Mouse (Mus musculus) MEL (cell line): ENCODE measurements around the gene Urad.

Experiments
- CHD2 ChIP-seq: IDR thresholded peaks from 2 replicates; pipeline ENCODE4 v1.6.1; 2011; ENCODE audit warnings: low read length, improper control_type of control experiment
- CTCF ChIP-seq, 3 experiments: IDR thresholded peaks in 2 of 3; conservative IDR thresholded peaks in 1 of 3; 2 replicates each; pipeline ENCODE4 v1.5.1; 2011 to 2012; ENCODE audit warnings: low read length in 3 of 3, low read depth in 2 of 3, mild to moderate bottlenecking in 2 of 3, improper control_type of control experiment in 1 of 3, inconsistent platforms in 1 of 3, mixed read lengths in 1 of 3, moderate library complexity in 1 of 3; ENCODE audit not compliant: control insufficient read depth in 1 of 3, insufficient read depth in 1 of 3, poor library complexity in 1 of 3, severe bottlenecking in 1 of 3
- ELF1 ChIP-seq: IDR thresholded peaks from 2 replicates; pipeline ENCODE4 v1.6.1; 2014; ENCODE audit warnings: low read depth, mild to moderate bottlenecking, inconsistent platforms, low read length, improper control_type of control experiment, moderate library complexity
- KAT2A ChIP-seq: conservative IDR thresholded peaks from 2 replicates; pipeline ENCODE4 v1.6.1; 2012; ENCODE audit warnings: low read depth, low read length, improper control_type of control experiment, inconsistent platforms
- MYC ChIP-seq: IDR thresholded peaks from 2 replicates; pipeline ENCODE4 v1.6.1; 2011; ENCODE audit warnings: low read depth, mild to moderate bottlenecking, low read length, improper control_type of control experiment, moderate library complexity
- NELFE ChIP-seq: IDR thresholded peaks from 2 replicates; pipeline ENCODE4 v1.6.1; 2011; ENCODE audit warnings: low read depth, low read length, improper control_type of control experiment
- POLR2A ChIP-seq, 2 experiments: IDR thresholded peaks; 2 replicates each; pipeline ENCODE4 v1.6.1; 2011 to 2012; ENCODE audit warnings: low read length in 2 of 2, mild to moderate bottlenecking in 2 of 2, control low read depth in 1 of 2, improper control_type of control experiment in 1 of 2, low read depth in 1 of 2, moderate library complexity in 1 of 2; ENCODE audit not compliant: control insufficient read depth in 1 of 2, insufficient read depth in 1 of 2, poor library complexity in 1 of 2
- SIN3A ChIP-seq: IDR thresholded peaks from 2 replicates; pipeline ENCODE4 v1.6.1; 2012; ENCODE audit warnings: low read length, improper control_type of control experiment, inconsistent platforms
- SMC3 ChIP-seq: IDR thresholded peaks from 2 replicates; pipeline ENCODE4 v1.6.1; 2011; ENCODE audit warnings: low read depth, low read length, improper control_type of control experiment
- TCF12 ChIP-seq: IDR thresholded peaks from 2 replicates; pipeline ENCODE4 v1.6.1; 2014; ENCODE audit warnings: low read depth, mild to moderate bottlenecking, inconsistent platforms, low read length, improper control_type of control experiment, moderate library complexity
- ZC3H11A ChIP-seq: IDR thresholded peaks from 2 replicates; pipeline ENCODE4 v1.6.1; 2012; ENCODE audit warnings: low read depth, mild to moderate bottlenecking, inconsistent platforms, low read length, improper control_type of control experiment
- ZNF384 ChIP-seq: IDR thresholded peaks from 2 replicates; pipeline ENCODE4 v1.6.1; 2012; ENCODE audit warnings: low read depth, mild to moderate bottlenecking, inconsistent platforms, low read length, improper control_type of control experiment

GRCm38 (mm10) chr5:147291764-147292505 is 30.3 kb downstream of the Urad start:
- TF ChIP-seq SMC3 (0 out of 2 replicates have a peak, but pooled peaks have one; percentile 19), ZNF384 (no peak), MYC (no peak), CTCF (IDR thresholded peaks at IDR 0.05 in 2 of 3, conservative IDR thresholded peaks at IDR 0.05 in 1 of 3; ENCODE audit: control insufficient read depth in 1 of 3, insufficient read depth in 1 of 3, low read depth in 2 of 3, low read length in 3 of 3, poor library complexity in 1 of 3, severe bottlenecking in 1 of 3) (peak in 2 of 3 experiments; percentile 54 to 55; a peak in 5 of 6 replicates), CHD2 (no peak), POLR2A (IDR thresholded peaks at IDR 0.05; ENCODE audit: control insufficient read depth in 1 of 2, insufficient read depth in 1 of 2, low read depth in 1 of 2, low read length in 2 of 2, poor library complexity in 1 of 2) (peak in 1 of 2 experiments; percentile 63; a peak in 2 of 4 replicates), ZC3H11A (no peak), ELF1 (no peak), SIN3A (no peak), NELFE (no peak; the same call in 1 of the 2 replicates), TCF12 (0 out of 2 replicates have a peak, but pooled peaks have one; percentile 36), KAT2A (no peak)
